Mouse (Mus musculus) E14TG2a.4 (cell line): ENCODE data around the gene Unc5b.

Experiments
- H3K27me3 ChIP-seq: 2 replicates; pipeline ENCODE4 v1.6.1; 2014; ENCODE audit warnings: low read length, control low read depth; ENCODE audit not compliant: insufficient read depth
- H3K36me3 ChIP-seq: 2 replicates; pipeline ENCODE4 v1.6.1; 2014; ENCODE audit warnings: low read length, control low read depth; ENCODE audit not compliant: insufficient read depth
- H3K4me1 ChIP-seq: replicated peaks from 2 replicates; pipeline ENCODE4 v1.6.1; 2014; ENCODE audit warnings: low read depth, low read length, control low read depth
- H3K4me3 ChIP-seq: replicated peaks from 2 replicates; pipeline ENCODE4 v1.5.1; 2014; ENCODE audit warnings: mild to moderate bottlenecking, low read length
- H3K9me3 ChIP-seq: 2 replicates; pipeline ENCODE4 v1.6.1; 2014; ENCODE audit warnings: low read length, control low read depth
- CTCF ChIP-seq: conservative IDR thresholded peaks from 2 replicates; pipeline ENCODE4 v1.5.1; 2014; ENCODE audit warnings: low read length
- NANOG ChIP-seq: IDR thresholded peaks from 2 replicates; pipeline ENCODE4 v1.6.1; 2014; ENCODE audit warnings: borderline replicate concordance, low read length, mixed read lengths
- POU5F1 ChIP-seq: IDR thresholded peaks from 2 replicates; pipeline ENCODE4 v1.6.1; 2014; ENCODE audit warnings: low read length, borderline replicate concordance

Gene Unc5b

DNA sequence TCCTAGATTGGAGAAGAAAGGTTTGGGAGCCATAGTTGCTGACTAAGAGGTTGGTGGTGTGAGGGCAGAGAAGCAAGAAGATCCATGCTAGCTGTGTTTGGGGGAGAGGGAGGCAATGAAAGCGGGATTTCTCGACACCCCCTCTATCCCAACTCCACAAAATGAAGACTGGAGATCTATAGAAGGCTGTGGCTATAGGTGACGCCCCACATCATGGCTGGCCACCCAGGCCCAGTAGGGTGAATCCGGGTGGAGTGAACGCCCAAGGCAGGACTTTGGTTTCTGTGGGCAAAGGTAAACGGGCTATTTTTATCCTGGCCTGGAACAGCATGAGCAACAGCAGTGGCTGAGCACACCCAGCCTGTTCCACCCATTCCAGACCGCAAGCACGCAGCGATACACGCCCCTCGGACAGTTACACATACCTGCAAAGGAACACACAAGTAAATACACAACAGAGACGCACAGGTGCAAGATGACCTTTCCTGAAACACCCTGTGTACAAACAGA, 1.3 kb upstream of the Unc5b start:
- TF ChIP-seq POU5F1 = no peak
- TF ChIP-seq CTCF = no peak
- no peak for TF ChIP-seq NANOG
- 0 out of 2 replicates have a peak, but pooled peaks cover 3% of the 10 kb centered on the region for H3K9me3 ChIP-seq

GRCm38 (mm10) chr10:60830556-60831350, 628 bp downstream of the Unc5b start:
- TF ChIP-seq POU5F1 (no peak), NANOG (no peak), CTCF (no peak)
- H3K36me3 ChIP-seq = no peaks in the 10 kb centered on the region
- peaks cover 94% of the 10 kb centered on the region for H3K27me3 ChIP-seq

More for the DNA sequence above, 1.3 kb upstream of the Unc5b start:
- Histone ChIP-seq H3K27me3 (peaks cover 89% of the 10 kb centered on the region), H3K4me1 (peaks cover 66% of the 10 kb centered on the region), H3K36me3 (no peaks in the 10 kb centered on the region), H3K4me3 (no peak overlapping the region)

GRCm38 (mm10) chr10:60830000-60830399, 1.4 kb downstream of the Unc5b start:
- Histone ChIP-seq H3K4me1 (peaks cover 80% of the 10 kb centered on the region), H3K4me3 (peak overlapping the region; percentile 85), H3K9me3 (0 out of 2 replicates have a peak, but pooled peaks cover 5% of the 10 kb centered on the region), H3K27me3 (peaks cover 95% of the 10 kb centered on the region), H3K36me3 (no peaks in the 10 kb centered on the region)
- TF ChIP-seq CTCF (no peak), POU5F1 (no peak), NANOG (no peak)

More at GRCm38 (mm10) chr10:60830556-60831350, 628 bp downstream of the Unc5b start:
- peak overlapping the region; percentile 85 for H3K4me3 ChIP-seq
- peaks cover 76% of the 10 kb centered on the region for H3K4me1 ChIP-seq
- H3K9me3 ChIP-seq = 0 out of 2 replicates have a peak, but pooled peaks cover 5% of the 10 kb centered on the region

GRCm38 (mm10) chr10:60829071-60829470, 2.3 kb downstream of the Unc5b start:
- peaks cover 83% of the 10 kb centered on the region for H3K4me1 ChIP-seq
- no peaks in the 10 kb centered on the region for H3K36me3 ChIP-seq
- 0 out of 2 replicates have a peak, but pooled peaks cover 5% of the 10 kb centered on the region for H3K9me3 ChIP-seq
- peaks cover 95% of the 10 kb centered on the region for H3K27me3 ChIP-seq
- no peak for TF ChIP-seq POU5F1
- TF ChIP-seq NANOG = no peak
- no peak for TF ChIP-seq CTCF
- peak overlapping the region; percentile 85; the same call in 1 of the 2 replicates for H3K4me3 ChIP-seq

GRCm38 (mm10) chr10:60827901-60828670, 3.3 kb downstream of the Unc5b start:
- TF ChIP-seq POU5F1 = no peak
- peak; percentile 60; the same call in 1 of the 2 replicates for TF ChIP-seq NANOG
- TF ChIP-seq CTCF = no peak
- H3K4me3 ChIP-seq = peak overlapping the region; percentile 85
- 0 out of 2 replicates have a peak, but pooled peaks cover 5% of the 10 kb centered on the region for H3K9me3 ChIP-seq
- H3K36me3 ChIP-seq = no peaks in the 10 kb centered on the region
- H3K4me1 ChIP-seq = peaks cover 91% of the 10 kb centered on the region
- peaks cover 97% of the 10 kb centered on the region for H3K27me3 ChIP-seq

GRCm38 (mm10) chr10:60827266-60827665, 4.1 kb downstream of the Unc5b start:
- TF ChIP-seq POU5F1 = no peak
- no peak for TF ChIP-seq CTCF
- no peak for TF ChIP-seq NANOG
- Histone ChIP-seq H3K4me3 (peak overlapping the region; percentile 85), H3K36me3 (no peaks in the 10 kb centered on the region), H3K27me3 (peaks cover 97% of the 10 kb centered on the region), H3K4me1 (peaks cover 92% of the 10 kb centered on the region), H3K9me3 (0 out of 2 replicates have a peak, but pooled peaks cover 5% of the 10 kb centered on the region)

DNA sequence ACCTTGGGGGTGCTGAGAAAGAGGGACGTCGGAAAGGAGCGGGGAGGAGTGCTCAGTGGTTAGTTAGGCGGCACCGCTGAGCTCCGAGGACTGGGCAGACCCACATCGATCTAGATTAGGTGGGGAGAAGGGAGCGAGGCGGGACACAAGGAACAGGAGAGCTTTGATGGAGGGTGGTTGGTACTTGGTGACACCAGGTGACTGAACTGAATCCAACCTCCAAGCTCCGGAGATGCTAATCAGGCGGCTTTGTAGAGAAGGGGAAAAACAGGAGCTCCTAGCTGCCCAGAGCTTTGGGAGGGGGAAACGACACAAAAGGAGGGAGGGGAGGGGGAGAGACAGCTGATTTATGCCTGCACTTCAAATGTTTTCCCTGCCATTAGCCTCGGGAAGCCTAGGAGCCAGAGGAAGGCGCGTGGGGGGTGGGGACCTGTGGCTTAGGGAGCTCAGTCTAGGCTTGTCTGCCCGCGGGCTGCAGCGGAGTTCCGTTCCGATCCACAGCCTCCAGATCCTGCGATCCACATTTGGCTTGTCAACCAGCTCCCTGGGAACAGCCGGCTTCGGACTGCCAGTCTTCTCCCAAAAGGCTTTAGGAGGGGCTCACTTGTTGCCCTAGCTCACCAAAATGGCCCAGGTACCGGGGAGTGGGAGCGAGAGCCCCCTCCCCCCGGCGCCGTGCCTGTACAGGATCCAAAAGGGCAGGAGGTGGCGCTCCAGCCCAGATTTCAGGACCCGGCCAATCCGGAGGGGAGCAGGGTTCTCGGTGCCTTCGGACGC, 4.7 kb downstream of the Unc5b start:
- TF ChIP-seq CTCF = peak; percentile 17; the same call in 1 of the 2 replicates
- TF ChIP-seq POU5F1 = no peak

GRCm38 (mm10) chr10:60825955-60826354, 5.4 kb downstream of the Unc5b start:
- Histone ChIP-seq H3K9me3 (0 out of 2 replicates have a peak, but pooled peaks cover 5% of the 10 kb centered on the region), H3K36me3 (no peaks in the 10 kb centered on the region), H3K27me3 (peaks cover 94% of the 10 kb centered on the region), H3K4me1 (peaks cover 96% of the 10 kb centered on the region), H3K4me3 (peak overlapping the region; percentile 85)
- TF ChIP-seq NANOG (no peak), POU5F1 (no peak), CTCF (no peak)

More for the DNA sequence above, 4.7 kb downstream of the Unc5b start:
- H3K36me3 ChIP-seq = no peaks in the 10 kb centered on the region
- peaks cover 92% of the 10 kb centered on the region for H3K4me1 ChIP-seq
- H3K4me3 ChIP-seq = peak overlapping the region; percentile 85
- peaks cover 96% of the 10 kb centered on the region for H3K27me3 ChIP-seq
- H3K9me3 ChIP-seq = 0 out of 2 replicates have a peak, but pooled peaks cover 5% of the 10 kb centered on the region
